Mouse (Mus musculus) kidney, postnatal 0 days (tissue): ENCODE measurements around the gene Gm19426. TPM values are rescaled to one million over a fixed set of nuclear protein-coding genes. Genes with fewer than 3 reads are reported as not detected.

ENCODE experiments used
- ATAC-seq: fragments of 200-750 bp; cut with Nextera tagmentation; replicated peaks from 2 replicates; pipeline ENCODE4 v1.8.0; 2017; ENCODE audit warnings: low read depth, moderate number of reproducible peaks, moderate TSS enrichment, moderate library complexity; ENCODE audit not compliant: low FRiP score
- DNase-seq: peaks from one replicate; pipeline ENCODE4 v3.0.0-alpha.2; 2016; ENCODE audit warnings: low spot score
- H3K27ac ChIP-seq: fragments of 300-500 bp; sonication (generic); 2 replicates; pipeline ENCODE4 v1.5.1; 2014; ENCODE audit warnings: mild to moderate bottlenecking
- H3K27me3 ChIP-seq: fragments of 300-500 bp; sonication (generic); 2 replicates; pipeline ENCODE4 v1.6.1; 2014; ENCODE audit warnings: low read length, mixed read lengths; ENCODE audit not compliant: insufficient read depth
- H3K36me3 ChIP-seq: fragments of 300-500 bp; sonication (generic); 2 replicates; pipeline ENCODE4 v1.6.1; 2014; ENCODE audit warnings: low read length, mixed read lengths; ENCODE audit not compliant: insufficient read depth
- H3K4me1 ChIP-seq: fragments of 300-500 bp; sonication (generic); replicated peaks from 2 replicates; pipeline ENCODE4 v1.6.1; 2014; ENCODE audit warnings: antibody characterized with exemption, low read length, mixed read lengths; ENCODE audit not compliant: insufficient read depth
- H3K4me2 ChIP-seq: fragments of 300-500 bp; sonication (generic); 2 replicates; pipeline ENCODE4 v1.6.1; 2014; ENCODE audit warnings: mild to moderate bottlenecking, low read length, moderate library complexity, mixed read lengths
- H3K4me3 ChIP-seq: fragments of 300-500 bp; sonication (generic); replicated peaks from 2 replicates; pipeline ENCODE4 v1.5.1; 2014; ENCODE audit warnings: low read depth, low read length
- H3K9ac ChIP-seq: fragments of 300-500 bp; sonication (generic); 2 replicates; pipeline ENCODE4 v1.6.1; 2014; ENCODE audit warnings: low read depth, low read length
- H3K9me3 ChIP-seq: fragments of 300-500 bp; sonication (generic); replicated peaks from 2 replicates; pipeline ENCODE4 v1.6.1; 2016; ENCODE audit warnings: low read length, inconsistent platforms, mixed read lengths
- CTCF ChIP-seq: IDR thresholded peaks from 2 replicates; pipeline ENCODE4 v1.5.1; 2016; ENCODE audit warnings: antibody characterized with exemption, low read depth, mild to moderate bottlenecking, moderate library complexity
- WGBS: fragments of 180-500 bp; shearing (Covaris S2); extraction: QIAGEN DNeasy Blood & Tissue Kit; methylation state at CpG from one replicate; pipeline ENCODE4 v1.1.7; 2014; 5-methylcytosine and 5-hydroxymethylcytosine counted together
- microRNA counts: library from miRNA; unstranded; fragments of <30 nt; microRNA quantifications from one replicate; lab custom pipeline; 2015
- microRNA-seq: library from miRNA; unstranded; fragments of <30 nt; microRNA quantifications from one replicate; pipeline ENCODE4, GENCODE M21; 2016
- polyA plus RNA-seq: library from polyadenylated mRNA; unstranded; fragments of >200 nt; fragmentation: Nextera tagmentation; extraction: Ambion mirVana; gene quantifications from 2 replicates; pipeline ENCODE4 v1.2.1, GENCODE M21; 2015

The Gm19426 gene
- polyA plus RNA-seq, 1 experiment from 2014 or later, result 9.3 TPM

GRCm38 (mm10) chr2:84714422-84714810 lies 29.0 kb downstream of the Gm19426 start:
- 2% methylated on average over 16 of the region's 26 CpGs for WGBS
- DNase-seq (peak; percentile 35), ATAC-seq (no peak)
- 0 out of 2 replicates have a peak, but pooled peaks cover 7% of the 10 kb centered on the region for H3K36me3 ChIP-seq
- H3K4me1 ChIP-seq, result peaks cover 4% of the 10 kb centered on the region; the same call in 1 of the 2 replicates
- H3K9me3 ChIP-seq, result no peaks in the 10 kb centered on the region
- peak overlapping the region; percentile 83 for H3K4me2 ChIP-seq
- H3K27me3 ChIP-seq, result no peaks in the 10 kb centered on the region
- TF ChIP-seq CTCF, result no peak
- H3K4me3 ChIP-seq, result peak overlapping the region; percentile 98
- peak overlapping the region; percentile 94 for H3K9ac ChIP-seq
- peak overlapping the region; percentile 98 for H3K27ac ChIP-seq

DNA sequence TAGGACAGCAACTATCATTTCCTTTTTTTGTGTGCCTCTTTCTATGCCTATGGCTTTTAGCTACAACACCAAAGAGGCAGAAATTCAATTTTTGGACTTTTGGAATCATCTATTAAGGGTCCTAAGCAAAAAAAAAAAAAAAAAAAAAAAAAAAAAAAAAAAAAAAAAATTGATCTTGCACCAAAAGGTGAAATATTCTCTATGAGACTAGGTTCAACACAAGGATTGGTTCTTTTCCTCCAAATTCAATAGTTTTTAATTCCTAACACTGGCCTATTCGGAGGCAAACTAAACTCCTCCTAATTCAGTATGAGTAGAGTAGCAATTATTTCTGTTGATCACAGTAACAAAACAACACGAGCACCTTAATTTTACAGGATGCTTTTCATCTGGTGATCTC lies 31.6 kb downstream of the Gm19426 start:
- H3K4me3 ChIP-seq, result no peak overlapping the region
- no peaks in the 10 kb centered on the region for H3K27me3 ChIP-seq
- H3K4me2 ChIP-seq, result no peak overlapping the region
- no peak overlapping the region for H3K9ac ChIP-seq
- no peak for TF ChIP-seq CTCF
- no peaks in the 10 kb centered on the region for H3K9me3 ChIP-seq
- peaks cover 16% of the 10 kb centered on the region; the same call in 1 of the 2 replicates for H3K36me3 ChIP-seq
- WGBS, result 95% methylated on average over 2 of the region's 2 CpGs
- ATAC-seq (no peak), DNase-seq (no peak)
- no peak overlapping the region for H3K27ac ChIP-seq
- H3K4me1 ChIP-seq, result peaks cover 4% of the 10 kb centered on the region; the same call in 1 of the 2 replicates

DNA sequence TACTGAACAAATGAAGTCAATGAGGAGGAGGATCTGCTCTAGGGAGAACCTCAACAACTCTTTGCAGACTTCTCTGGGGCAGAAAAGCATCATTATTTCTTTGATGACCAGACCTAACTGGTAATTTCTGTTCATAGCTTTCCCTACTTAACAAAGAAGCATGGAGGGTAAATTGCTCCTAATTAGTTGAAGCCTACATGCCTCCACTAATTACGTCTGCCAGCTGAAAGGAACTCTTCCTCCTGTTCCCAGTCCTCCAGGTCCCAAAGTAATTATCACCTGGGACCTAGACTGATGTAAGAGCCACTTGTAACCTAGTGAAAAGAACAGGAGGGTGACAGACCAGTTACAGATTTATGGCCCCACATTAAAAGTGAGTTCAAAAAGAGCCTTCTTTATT lies 35.9 kb downstream of the Gm19426 start:
- H3K9me3 ChIP-seq, result no peaks in the 10 kb centered on the region
- no peak for TF ChIP-seq CTCF
- ATAC-seq (no peak), DNase-seq (no peak)
- 29% methylated on average over 1 of the region's 1 CpGs for WGBS
- H3K4me3 ChIP-seq, result no peak overlapping the region
- no peak overlapping the region for H3K4me2 ChIP-seq
- peak overlapping the region; percentile 43; the same call in 1 of the 2 replicates for H3K9ac ChIP-seq
- H3K36me3 ChIP-seq, result peaks cover 18% of the 10 kb centered on the region; the same call in 1 of the 2 replicates
- H3K4me1 ChIP-seq, result no peaks in the 10 kb centered on the region
- H3K27me3 ChIP-seq, result no peaks in the 10 kb centered on the region
- H3K27ac ChIP-seq, result no peak overlapping the region

- Histone ChIP-seq H3K4me2 (no peak overlapping the region), H3K9ac (no peak overlapping the region), H3K27ac (0 out of 2 replicates have a peak overlapping the region, but pooled peaks have one; percentile 48), H3K4me3 (no peak overlapping the region), H3K4me1 (no peaks in the 10 kb centered on the region), H3K9me3 (no peaks in the 10 kb centered on the region), H3K27me3 (no peaks in the 10 kb centered on the region), H3K36me3 (peaks cover 17% of the 10 kb centered on the region)
- TF ChIP-seq CTCF, result no peak
- no peak for DNase-seq
- no peak for ATAC-seq
- 89% methylated on average over 1 of the region's 1 CpGs for WGBS
Measured at GRCm38 (mm10) chr2:84705295-84705694, 38.2 kb downstream of the Gm19426 start.

- peak; percentile 39 for DNase-seq
- TF ChIP-seq CTCF, result no peak
- no peak overlapping the region for H3K9ac ChIP-seq
- no peaks in the 10 kb centered on the region for H3K9me3 ChIP-seq
- peaks cover 15% of the 10 kb centered on the region for H3K36me3 ChIP-seq
- H3K4me1 ChIP-seq, result no peaks in the 10 kb centered on the region
- ATAC-seq, result peak; percentile 66; the same call in 1 of the 2 replicates
- WGBS, result 53% methylated on average over 5 of the region's 5 CpGs
- peak overlapping the region; percentile 70 for H3K27ac ChIP-seq
- H3K4me2 ChIP-seq, result 0 out of 2 replicates have a peak overlapping the region, but pooled peaks have one; percentile 15
- no peaks in the 10 kb centered on the region for H3K27me3 ChIP-seq
- no peak overlapping the region for H3K4me3 ChIP-seq
Measured at GRCm38 (mm10) chr2:84704329-84704728, 39.1 kb downstream of the Gm19426 start.

DNA sequence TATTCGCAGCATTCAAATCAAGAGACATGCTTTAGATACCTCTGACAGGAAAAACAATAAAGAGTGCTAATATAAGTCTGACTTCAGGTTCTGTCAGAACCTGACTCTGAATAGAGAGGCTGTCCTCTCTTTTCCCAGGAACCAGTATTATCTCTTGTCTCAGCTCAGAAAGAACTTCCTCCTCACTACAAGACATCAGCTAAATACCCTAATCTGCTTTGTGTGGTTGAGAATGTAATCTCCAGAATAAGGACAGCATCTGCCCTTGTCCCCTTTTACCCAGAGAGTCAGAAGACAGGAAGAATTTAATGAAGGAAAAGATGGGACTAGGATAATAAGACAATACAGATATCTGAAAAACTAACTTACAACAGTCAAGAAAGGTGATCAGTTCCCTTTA lies 40.0 kb downstream of the Gm19426 start:
- no peaks in the 10 kb centered on the region for H3K4me1 ChIP-seq
- H3K4me3 ChIP-seq, result no peak overlapping the region
- H3K36me3 ChIP-seq, result peaks cover 14% of the 10 kb centered on the region; the same call in 1 of the 2 replicates
- H3K9ac ChIP-seq, result no peak overlapping the region
- no peak overlapping the region for H3K27ac ChIP-seq
- TF ChIP-seq CTCF, result no peak
- 94% methylated on average over 1 of the region's 1 CpGs for WGBS
- H3K9me3 ChIP-seq, result no peaks in the 10 kb centered on the region
- DNase-seq (no peak), ATAC-seq (no peak)
- no peaks in the 10 kb centered on the region for H3K27me3 ChIP-seq
- H3K4me2 ChIP-seq, result no peak overlapping the region

GRCm38 (mm10) chr2:84695007-84695695 lies 48.3 kb downstream of the Gm19426 start:
- H3K9me3 ChIP-seq, result no peaks in the 10 kb centered on the region
- H3K9ac ChIP-seq, result no peak overlapping the region
- no peaks in the 10 kb centered on the region for H3K27me3 ChIP-seq
- H3K4me3 ChIP-seq, result no peak overlapping the region
- ATAC-seq (no peak), DNase-seq (no peak)
- no peak overlapping the region for H3K27ac ChIP-seq
- peaks cover 55% of the 10 kb centered on the region for H3K36me3 ChIP-seq
- H3K4me2 ChIP-seq, result no peak overlapping the region
- 85% methylated on average over 5 of the region's 5 CpGs for WGBS
- H3K4me1 ChIP-seq, result no peaks in the 10 kb centered on the region
- no peak for TF ChIP-seq CTCF

MicroRNAs encoded within 50 kb of the gene (microRNA counts, 519-probe panel; counts per million panel counts)
- 8,409 counts per million, percentile 100 among the panel's probes with 10 or more counts for microRNA mmu-miR-130a (lab: Ali Mortazavi, UCI)

Small RNA genes lying within 50 kb of the gene (microRNA-seq; reads per million reads assigned to microRNA genes)
- gene Mir130a, result 34,813 reads per million, percentile 98 among the genes with 10 or more reads in this experiment

Other genes with a start within 250 kb of the Gm19426 start
- gene Ctnnd1, start 92.9 kb downstream of the Gm19426 start, polyA plus RNA-seq, result 35.0 and 37.4 TPM in 2 replicates
- gene Btbd18, start 84.6 kb downstream of the Gm19426 start, polyA plus RNA-seq, result 0.09 and 0.18 TPM in 2 replicates
- 243 and 244 TPM in 2 replicates for gene Selenoh, start 72.9 kb downstream of the Gm19426 start, polyA plus RNA-seq
- gene Gm28635, start 65.6 kb downstream of the Gm19426 start, polyA plus RNA-seq, result not detected in 2 replicates
- 33.3 and 34.6 TPM in 2 replicates for gene Med19, start 65.3 kb downstream of the Gm19426 start, polyA plus RNA-seq
- 189 and 199 TPM in 2 replicates for gene Tmx2, start 64.5 kb downstream of the Gm19426 start, polyA plus RNA-seq
- gene Zdhhc5, start 28.5 kb downstream of the Gm19426 start, polyA plus RNA-seq, result 25.9 and 29.2 TPM in 2 replicates
- gene Clp1, start 16.3 kb downstream of the Gm19426 start, polyA plus RNA-seq, result 24.5 and 26.0 TPM in 2 replicates
- 4.1 TPM in 2 replicates for gene Ypel4, start 9.6 kb downstream of the Gm19426 start, polyA plus RNA-seq
- gene Serping1, start 31.8 kb upstream of the Gm19426 start, polyA plus RNA-seq, result 140 and 156 TPM in 2 replicates
- 30.5 and 33.9 TPM in 2 replicates for gene Ube2l6, start 55.2 kb upstream of the Gm19426 start, polyA plus RNA-seq
- 0.36 and 0.37 TPM in 2 replicates for gene Smtnl1, start 79.0 kb upstream of the Gm19426 start, polyA plus RNA-seq
- gene Timm10, start 83.3 kb upstream of the Gm19426 start, polyA plus RNA-seq, result 63.6 and 71.1 TPM in 2 replicates
- gene Slc43a1, start 95.2 kb upstream of the Gm19426 start, polyA plus RNA-seq, result 8.3 and 8.5 TPM in 2 replicates
- gene Rtn4rl2, start 143.1 kb upstream of the Gm19426 start, polyA plus RNA-seq, result 1.1 and 1.3 TPM in 2 replicates
- 36.7 and 41.4 TPM in 2 replicates for gene Slc43a3, start 192.9 kb upstream of the Gm19426 start, polyA plus RNA-seq
- not detected in 2 replicates for gene Prg2, start 236.8 kb upstream of the Gm19426 start, polyA plus RNA-seq
- gene Prg3, start 244.6 kb upstream of the Gm19426 start, polyA plus RNA-seq, result not detected in 2 replicates